Mouse (Mus musculus): ENCODE measurements around the gene Ripor1. TPM values are rescaled to one million over a fixed set of nuclear protein-coding genes. Genes with fewer than 3 reads are reported as not detected.

Gene Ripor1
- polyA plus RNA-seq, 1 experiment from 2014 or later = 28.4 TPM

GRCm38 (mm10) chr8:105657641-105658040 lies 52.6 kb downstream of the Ripor1 start:
- Histone ChIP-seq H3K9me3 (ENCODE audit: control insufficient read depth, low read length) (no peaks in the 10 kb centered on the region), H3K4me3 (ENCODE audit: low read length) (no peak overlapping the region), H3K9ac (ENCODE audit: low read depth, low read length) (no peak overlapping the region), H3K4me2 (replicated peaks; ENCODE audit: low read depth, low read length) (no peak overlapping the region), H3K36me3 (ENCODE audit: control insufficient read depth, insufficient read depth, low read length) (peaks cover 24% of the 10 kb centered on the region), H3K27me3 (ENCODE audit: control insufficient read depth, insufficient read depth, low read length) (no peaks in the 10 kb centered on the region), H3K4me1 (ENCODE audit: control insufficient read depth, insufficient read depth, low read length) (no peaks in the 10 kb centered on the region), H3K27ac (ENCODE audit: low read depth, low read length) (no peak overlapping the region)
- ATAC-seq (ENCODE audit: low FRiP score, low TSS enrichment) = no peak

DNA sequence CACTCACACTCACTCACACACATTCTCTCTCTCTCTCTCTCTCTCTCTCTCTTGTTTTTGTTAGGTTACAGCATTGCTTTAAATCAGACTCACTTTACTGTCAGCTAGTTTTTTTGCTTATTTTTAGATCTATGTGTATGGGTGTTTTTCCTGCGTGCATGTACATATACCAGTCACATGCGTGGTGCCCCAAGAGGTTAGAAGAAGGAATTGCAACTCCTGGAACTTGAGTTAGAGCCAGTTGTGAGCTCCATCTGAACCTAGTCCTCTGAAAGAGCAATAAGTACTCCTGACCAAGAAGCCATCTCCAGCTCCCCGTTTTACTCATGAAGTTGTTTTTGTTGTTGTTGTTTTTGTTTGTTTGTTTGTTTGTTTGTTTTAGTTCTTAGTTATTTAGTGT lies 56.1 kb downstream of the Ripor1 start:
- no peak for ATAC-seq (ENCODE audit: low FRiP score, low TSS enrichment)
- no peak overlapping the region for H3K4me3 ChIP-seq (ENCODE audit: low read length)
- no peak overlapping the region for H3K4me2 ChIP-seq (replicated peaks; ENCODE audit: low read depth, low read length)
- H3K36me3 ChIP-seq (ENCODE audit: control insufficient read depth, insufficient read depth, low read length) = peaks cover 25% of the 10 kb centered on the region
- H3K27me3 ChIP-seq (ENCODE audit: control insufficient read depth, insufficient read depth, low read length) = no peaks in the 10 kb centered on the region
- no peaks in the 10 kb centered on the region for H3K4me1 ChIP-seq (ENCODE audit: control insufficient read depth, insufficient read depth, low read length)
- no peak overlapping the region for H3K27ac ChIP-seq (ENCODE audit: low read depth, low read length)
- no peak overlapping the region for H3K9ac ChIP-seq (ENCODE audit: low read depth, low read length)
- 75% methylated on average over 3 of the region's 3 CpGs for WGBS
- H3K9me3 ChIP-seq (ENCODE audit: control insufficient read depth, low read length) = no peaks in the 10 kb centered on the region

MicroRNAs encoded within 50 kb of the gene (microRNA counts, 519-probe panel; counts per million panel counts)
- microRNA mmu-miR-1966 = 3,809 counts per million, percentile 22 among the panel's probes with 10 or more counts

Small RNA genes lying within 50 kb of the gene (microRNA-seq; reads per million reads assigned to microRNA genes)
- gene Mir1966 = not detected

Other genes starting within 250 kb of the Ripor1 start
- 0.43 and 1.2 TPM in 2 replicates for gene Plekhg4, start 232.0 kb upstream of the Ripor1 start, polyA plus RNA-seq (2014; fragmentation: Nextera tagmentation; extraction: Ambion mirVana)
- gene Kctd19, start 191.8 kb upstream of the Ripor1 start, polyA plus RNA-seq (2014; fragmentation: Nextera tagmentation; extraction: Ambion mirVana) = not detected in 2 replicates
- 0.21 TPM in 1 of 2 replicates, not detected in the other for gene Lrrc36, start 191.7 kb upstream of the Ripor1 start, polyA plus RNA-seq (2014; fragmentation: Nextera tagmentation; extraction: Ambion mirVana)
- gene Tppp3, start 133.7 kb upstream of the Ripor1 start, polyA plus RNA-seq (2014; fragmentation: Nextera tagmentation; extraction: Ambion mirVana) = 18.3 and 22.3 TPM in 2 replicates
- gene Zdhhc1, start 108.4 kb upstream of the Ripor1 start, polyA plus RNA-seq (2014; fragmentation: Nextera tagmentation; extraction: Ambion mirVana) = 27.4 and 37.3 TPM in 2 replicates
- 32.9 and 40.2 TPM in 2 replicates for gene Hsd11b2, start 86.5 kb upstream of the Ripor1 start, polyA plus RNA-seq (2014; fragmentation: Nextera tagmentation; extraction: Ambion mirVana)
- gene Atp6v0d1, start 39.2 kb upstream of the Ripor1 start, polyA plus RNA-seq (2014; fragmentation: Nextera tagmentation; extraction: Ambion mirVana) = 73.9 and 90.1 TPM in 2 replicates
- gene Ctcf, start 31.3 kb downstream of the Ripor1 start, polyA plus RNA-seq (2014; fragmentation: Nextera tagmentation; extraction: Ambion mirVana) = 73.0 and 139 TPM in 2 replicates
- gene Agrp, start 32.1 kb downstream of the Ripor1 start, polyA plus RNA-seq (2014; fragmentation: Nextera tagmentation; extraction: Ambion mirVana) = 1.3 and 1.4 TPM in 2 replicates
- 0.33 and 0.65 TPM in 2 replicates for gene Carmil2, start 81.0 kb downstream of the Ripor1 start, polyA plus RNA-seq (2014; fragmentation: Nextera tagmentation; extraction: Ambion mirVana)
- 50.3 and 62.0 TPM in 2 replicates for gene Acd, start 95.8 kb downstream of the Ripor1 start, polyA plus RNA-seq (2014; fragmentation: Nextera tagmentation; extraction: Ambion mirVana)
- gene Pard6a, start 95.9 kb downstream of the Ripor1 start, polyA plus RNA-seq (2014; fragmentation: Nextera tagmentation; extraction: Ambion mirVana) = 15.6 and 16.1 TPM in 2 replicates
- gene 4933405L10Rik, start 102.4 kb downstream of the Ripor1 start, polyA plus RNA-seq (2014; fragmentation: Nextera tagmentation; extraction: Ambion mirVana) = 0.16 TPM in 1 of 2 replicates, not detected in the other
- gene Enkd1, start 103.0 kb downstream of the Ripor1 start, polyA plus RNA-seq (2014; fragmentation: Nextera tagmentation; extraction: Ambion mirVana) = 33.0 and 36.2 TPM in 2 replicates
- gene Gfod2, start 153.4 kb downstream of the Ripor1 start, polyA plus RNA-seq (2014; fragmentation: Nextera tagmentation; extraction: Ambion mirVana) = 11.9 and 15.8 TPM in 2 replicates
- 13.6 and 14.9 TPM in 2 replicates for gene Ranbp10, start 222.1 kb downstream of the Ripor1 start, polyA plus RNA-seq (2014; fragmentation: Nextera tagmentation; extraction: Ambion mirVana)
- 0.14 and 0.27 TPM in 2 replicates for gene Tsnaxip1, start 222.5 kb downstream of the Ripor1 start, polyA plus RNA-seq (2014; fragmentation: Nextera tagmentation; extraction: Ambion mirVana)
- 31.1 and 41.0 TPM in 2 replicates for gene Cenpt, start 248.0 kb downstream of the Ripor1 start, polyA plus RNA-seq (2014; fragmentation: Nextera tagmentation; extraction: Ambion mirVana)
- 57.2 and 65.0 TPM in 2 replicates for gene Thap11, start 249.9 kb downstream of the Ripor1 start, polyA plus RNA-seq (2014; fragmentation: Nextera tagmentation; extraction: Ambion mirVana)

Data from kidney, embryonic 14.5 days (tissue).